Mouse (Mus musculus): Measurements from ENCODE around the gene Aloxe3.
A peak's percentile ranks its signal among the peaks of the same experiment; 100 is the strongest.

Aloxe3 gene

DNA sequence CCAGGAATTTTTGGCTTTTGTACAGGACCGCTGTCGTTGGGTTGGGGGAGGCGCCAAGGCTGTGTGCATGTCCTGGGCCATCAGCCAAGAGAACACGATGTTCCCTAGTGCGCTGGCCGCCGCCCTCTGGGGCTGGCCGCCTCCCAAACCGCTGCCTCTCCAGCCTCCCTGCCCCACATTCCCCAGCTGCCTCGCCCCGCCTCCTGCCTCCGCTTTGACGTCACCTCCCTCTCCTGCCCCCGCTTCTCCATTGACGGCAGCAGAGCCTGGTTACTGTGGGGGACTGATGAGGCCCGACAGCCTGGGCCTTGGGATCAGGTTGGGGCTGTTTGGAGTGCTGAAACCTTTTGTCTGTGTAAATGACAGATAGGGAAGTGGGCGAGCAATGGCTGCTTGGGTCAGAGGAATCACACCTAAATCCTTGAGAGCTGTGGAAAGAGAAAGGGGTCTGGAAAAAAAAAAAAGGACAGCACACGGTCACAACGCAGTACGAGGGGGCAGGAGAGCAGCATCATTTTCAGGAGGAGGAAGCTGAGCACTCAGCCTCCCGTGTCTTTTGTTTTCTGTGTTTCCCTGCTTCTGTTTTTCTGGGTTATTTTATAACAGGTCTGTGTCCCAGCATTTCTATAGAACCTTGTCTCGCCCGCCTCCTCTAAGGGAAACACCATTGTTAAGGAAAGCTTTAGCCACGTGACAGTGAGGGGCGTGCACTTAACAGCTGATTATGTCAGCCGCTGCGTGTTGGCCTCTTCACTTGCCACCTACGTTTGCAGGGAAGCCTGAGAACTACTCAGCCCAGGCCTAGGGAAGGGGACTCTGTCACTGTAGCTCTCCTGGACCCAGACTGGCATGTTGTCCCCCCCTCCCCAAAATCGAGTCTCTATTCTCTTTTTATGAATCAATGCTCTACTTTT, 28.5 kb upstream of the Aloxe3 start:
- no peaks in the 10 kb centered on the region for H3K27me3 ChIP-seq (ENCODE audit: insufficient read depth, low read length)
- no peaks in the 10 kb centered on the region for H3K9me3 ChIP-seq (ENCODE audit: low read length)
- H3K4me1 ChIP-seq (replicated peaks; ENCODE audit: low read depth, low read length) = peaks cover 69% of the 10 kb centered on the region
- TF ChIP-seq CTCF (conservative IDR thresholded peaks at IDR 0.05; ENCODE audit: low read length) = no peak
- TF ChIP-seq NANOG (IDR thresholded peaks at IDR 0.05; ENCODE audit: borderline replicate concordance, low read length) = no peak
- TF ChIP-seq POU5F1 (IDR thresholded peaks at IDR 0.05; ENCODE audit: borderline replicate concordance, low read length) = no peak
- peak overlapping the region; percentile 87 for H3K4me3 ChIP-seq (replicated peaks; ENCODE audit: low read length)
- peaks cover 25% of the 10 kb centered on the region for H3K36me3 ChIP-seq (ENCODE audit: insufficient read depth, low read length)

DNA sequence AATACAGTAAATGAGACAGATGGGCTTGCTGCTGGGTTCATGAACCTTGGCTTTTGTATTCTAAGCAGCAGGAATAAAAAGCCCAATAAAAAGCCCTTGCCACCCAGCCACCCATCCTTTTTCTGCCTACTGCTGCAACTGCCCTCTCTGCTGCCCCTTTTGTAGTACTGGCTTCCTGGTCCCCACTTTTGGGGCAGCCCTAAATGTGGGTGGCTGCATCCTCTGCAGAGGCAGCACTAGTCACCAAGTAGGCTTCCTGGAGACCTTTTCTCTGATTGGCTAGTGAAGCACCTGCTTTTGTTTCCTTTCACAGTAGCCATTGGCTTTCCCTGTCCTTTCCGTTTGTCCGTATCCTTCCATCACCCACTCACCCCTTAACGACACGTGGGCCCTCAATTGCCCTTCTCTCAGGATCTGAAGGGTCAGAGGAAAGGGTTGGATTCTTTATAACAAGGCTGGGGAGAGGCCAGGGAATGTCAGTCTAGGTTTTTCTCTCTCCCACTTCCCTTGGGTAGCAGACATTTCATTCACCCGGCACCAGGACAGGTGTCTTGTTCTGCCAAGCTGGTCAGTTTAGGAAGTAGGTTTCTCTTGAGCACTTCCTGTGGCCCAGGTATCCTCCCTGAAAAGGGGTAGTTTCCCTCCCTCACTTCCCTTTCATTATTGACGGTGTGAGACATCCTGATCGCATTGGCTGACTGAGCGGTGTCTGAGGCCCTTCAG, 27.5 kb upstream of the Aloxe3 start:
- TF ChIP-seq POU5F1 (IDR thresholded peaks at IDR 0.05; ENCODE audit: borderline replicate concordance, low read length) = no peak
- no peak for TF ChIP-seq NANOG (IDR thresholded peaks at IDR 0.05; ENCODE audit: borderline replicate concordance, low read length)
- TF ChIP-seq CTCF (conservative IDR thresholded peaks at IDR 0.05; ENCODE audit: low read length) = no peak
- Histone ChIP-seq H3K4me3 (replicated peaks; ENCODE audit: low read length) (peak overlapping the region; percentile 87), H3K27me3 (ENCODE audit: insufficient read depth, low read length) (no peaks in the 10 kb centered on the region), H3K9me3 (ENCODE audit: low read length) (no peaks in the 10 kb centered on the region), H3K4me1 (replicated peaks; ENCODE audit: low read depth, low read length) (peaks cover 62% of the 10 kb centered on the region), H3K36me3 (ENCODE audit: insufficient read depth, low read length) (peaks cover 29% of the 10 kb centered on the region)

DNA sequence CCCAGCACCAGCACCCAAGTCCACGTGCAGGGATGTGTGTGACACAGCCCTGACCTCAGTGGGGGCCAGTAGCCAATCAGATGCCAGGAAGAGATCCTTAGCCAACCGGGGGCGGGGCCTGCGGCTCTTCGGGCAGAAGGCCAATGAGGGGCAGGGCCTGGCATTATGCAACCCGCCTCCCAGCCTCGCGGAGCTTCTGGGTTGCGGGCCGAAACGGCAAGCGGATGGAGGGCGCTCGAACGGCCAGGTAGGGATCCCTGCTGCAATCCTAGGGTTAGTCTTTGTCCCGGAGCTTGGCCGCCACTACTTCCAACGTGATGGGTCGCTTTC, 27.0 kb upstream of the Aloxe3 start:
- Histone ChIP-seq H3K4me3 (replicated peaks; ENCODE audit: low read length) (peak overlapping the region; percentile 87), H3K36me3 (ENCODE audit: insufficient read depth, low read length) (peaks cover 34% of the 10 kb centered on the region), H3K4me1 (replicated peaks; ENCODE audit: low read depth, low read length) (peaks cover 62% of the 10 kb centered on the region), H3K9me3 (ENCODE audit: low read length) (no peaks in the 10 kb centered on the region), H3K27me3 (ENCODE audit: insufficient read depth, low read length) (no peaks in the 10 kb centered on the region)
- TF ChIP-seq NANOG (IDR thresholded peaks at IDR 0.05; ENCODE audit: borderline replicate concordance, low read length) (no peak), CTCF (conservative IDR thresholded peaks at IDR 0.05; ENCODE audit: low read length) (no peak), POU5F1 (IDR thresholded peaks at IDR 0.05; ENCODE audit: borderline replicate concordance, low read length) (no peak)

DNA sequence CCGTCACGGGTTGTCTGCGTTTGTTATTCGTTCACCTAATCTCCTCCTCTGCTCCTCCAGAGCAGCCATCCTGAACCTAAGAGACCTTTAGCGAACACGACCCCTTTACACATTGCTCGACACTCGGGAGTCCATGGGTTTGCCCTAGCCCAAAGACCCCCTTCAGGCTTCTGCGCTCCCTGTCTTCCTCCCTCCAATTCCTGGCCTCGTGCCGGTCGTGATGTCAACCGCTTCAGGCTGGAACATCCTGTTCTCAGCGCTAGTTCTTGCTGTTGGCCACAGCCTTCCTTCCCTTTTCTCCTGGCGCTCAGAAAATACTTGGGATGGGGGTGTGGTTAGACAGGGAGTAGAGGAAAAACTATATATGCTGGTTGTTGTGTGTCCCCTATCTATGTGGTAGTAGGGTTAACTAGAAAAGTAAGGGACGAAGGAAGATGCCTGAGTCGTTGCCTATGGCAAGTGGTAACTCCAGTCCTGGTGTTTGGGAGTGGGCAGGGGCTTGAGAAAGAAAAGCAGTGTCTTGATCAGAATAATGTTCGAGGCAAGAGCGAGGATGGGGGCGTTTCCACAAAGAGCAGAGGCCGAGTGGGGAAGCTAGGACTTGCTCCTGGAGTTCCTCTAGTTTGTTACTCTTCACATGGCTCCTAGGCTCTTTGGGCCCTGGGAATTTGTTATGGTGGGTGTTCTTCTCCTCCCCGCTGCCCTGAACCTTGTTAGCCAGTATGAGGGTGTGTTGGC, 26.4 kb upstream of the Aloxe3 start:
- Histone ChIP-seq H3K4me1 (replicated peaks; ENCODE audit: low read depth, low read length) (peaks cover 61% of the 10 kb centered on the region), H3K36me3 (ENCODE audit: insufficient read depth, low read length) (peaks cover 40% of the 10 kb centered on the region), H3K4me3 (replicated peaks; ENCODE audit: low read length) (peak overlapping the region; percentile 87), H3K9me3 (ENCODE audit: low read length) (no peaks in the 10 kb centered on the region), H3K27me3 (ENCODE audit: insufficient read depth, low read length) (no peaks in the 10 kb centered on the region)
- TF ChIP-seq CTCF (conservative IDR thresholded peaks at IDR 0.05; ENCODE audit: low read length) = no peak
- no peak for TF ChIP-seq POU5F1 (IDR thresholded peaks at IDR 0.05; ENCODE audit: borderline replicate concordance, low read length)
- TF ChIP-seq NANOG (IDR thresholded peaks at IDR 0.05; ENCODE audit: borderline replicate concordance, low read length) = no peak

DNA sequence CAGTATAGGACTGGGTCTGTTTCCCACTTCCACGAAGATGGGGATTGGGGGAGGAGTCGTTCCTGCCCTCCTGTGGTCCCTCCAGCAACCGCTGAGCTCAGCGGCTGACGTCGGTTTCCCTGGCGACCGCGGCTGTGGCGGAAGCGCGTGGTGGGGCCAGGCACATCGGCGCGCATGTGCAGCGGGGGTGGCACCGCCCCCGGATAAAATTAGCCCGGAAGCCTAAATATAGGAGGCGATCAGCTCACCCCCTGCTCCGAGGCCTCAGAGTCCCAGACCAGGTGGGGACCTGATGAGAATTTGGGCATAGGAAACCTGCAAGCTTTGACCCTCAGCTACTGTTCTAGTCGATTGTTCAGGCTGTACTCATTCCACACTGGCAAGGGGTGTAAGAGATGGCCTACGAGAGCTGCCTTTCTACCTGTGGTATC, 25.8 kb upstream of the Aloxe3 start:
- TF ChIP-seq NANOG (IDR thresholded peaks at IDR 0.05; ENCODE audit: borderline replicate concordance, low read length) (no peak), POU5F1 (IDR thresholded peaks at IDR 0.05; ENCODE audit: borderline replicate concordance, low read length) (no peak), CTCF (conservative IDR thresholded peaks at IDR 0.05; ENCODE audit: low read length) (no peak)
- Histone ChIP-seq H3K27me3 (ENCODE audit: insufficient read depth, low read length) (no peaks in the 10 kb centered on the region), H3K4me1 (replicated peaks; ENCODE audit: low read depth, low read length) (peaks cover 62% of the 10 kb centered on the region), H3K36me3 (ENCODE audit: insufficient read depth, low read length) (peaks cover 46% of the 10 kb centered on the region), H3K4me3 (replicated peaks; ENCODE audit: low read length) (peak overlapping the region; percentile 87), H3K9me3 (ENCODE audit: low read length) (no peaks in the 10 kb centered on the region)

DNA sequence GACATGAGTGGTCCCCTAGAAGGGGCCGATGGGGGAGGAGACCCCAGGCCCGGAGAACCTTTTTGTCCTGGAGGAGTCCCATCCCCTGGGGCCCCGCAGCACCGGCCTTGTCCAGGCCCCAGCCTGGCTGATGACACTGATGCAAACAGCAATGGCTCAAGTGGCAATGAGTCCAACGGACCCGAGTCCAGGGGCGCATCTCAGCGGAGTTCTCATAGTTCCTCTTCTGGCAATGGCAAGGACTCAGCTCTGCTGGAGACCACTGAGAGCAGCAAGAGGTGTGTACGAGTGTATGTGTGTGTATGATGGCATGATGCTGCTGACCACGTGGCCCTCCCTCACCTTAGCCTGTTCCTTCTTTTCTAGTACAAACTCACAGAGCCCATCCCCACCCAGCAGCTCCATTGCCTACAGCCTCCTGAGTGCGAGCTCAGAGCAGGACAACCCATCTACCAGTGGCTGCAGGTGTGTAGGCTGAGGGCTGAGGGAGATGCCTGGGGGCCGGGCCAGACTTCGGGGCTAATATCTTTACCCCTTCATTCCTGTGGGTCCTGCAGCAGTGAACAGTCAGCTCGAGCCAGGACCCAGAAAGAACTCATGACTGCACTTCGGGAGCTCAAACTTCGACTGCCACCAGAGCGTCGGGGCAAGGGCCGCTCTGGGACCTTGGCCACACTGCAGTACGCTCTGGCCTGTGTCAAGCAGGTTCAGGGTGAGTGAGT, 24.9 kb upstream of the Aloxe3 start:
- H3K4me1 ChIP-seq (replicated peaks; ENCODE audit: low read depth, low read length) = peaks cover 56% of the 10 kb centered on the region
- peaks cover 55% of the 10 kb centered on the region for H3K36me3 ChIP-seq (ENCODE audit: insufficient read depth, low read length)
- no peak for TF ChIP-seq CTCF (conservative IDR thresholded peaks at IDR 0.05; ENCODE audit: low read length)
- no peak for TF ChIP-seq POU5F1 (IDR thresholded peaks at IDR 0.05; ENCODE audit: borderline replicate concordance, low read length)
- no peak for TF ChIP-seq NANOG (IDR thresholded peaks at IDR 0.05; ENCODE audit: borderline replicate concordance, low read length)
- H3K4me3 ChIP-seq (replicated peaks; ENCODE audit: low read length) = peak overlapping the region; percentile 87
- no peaks in the 10 kb centered on the region for H3K9me3 ChIP-seq (ENCODE audit: low read length)
- no peaks in the 10 kb centered on the region for H3K27me3 ChIP-seq (ENCODE audit: insufficient read depth, low read length)

DNA sequence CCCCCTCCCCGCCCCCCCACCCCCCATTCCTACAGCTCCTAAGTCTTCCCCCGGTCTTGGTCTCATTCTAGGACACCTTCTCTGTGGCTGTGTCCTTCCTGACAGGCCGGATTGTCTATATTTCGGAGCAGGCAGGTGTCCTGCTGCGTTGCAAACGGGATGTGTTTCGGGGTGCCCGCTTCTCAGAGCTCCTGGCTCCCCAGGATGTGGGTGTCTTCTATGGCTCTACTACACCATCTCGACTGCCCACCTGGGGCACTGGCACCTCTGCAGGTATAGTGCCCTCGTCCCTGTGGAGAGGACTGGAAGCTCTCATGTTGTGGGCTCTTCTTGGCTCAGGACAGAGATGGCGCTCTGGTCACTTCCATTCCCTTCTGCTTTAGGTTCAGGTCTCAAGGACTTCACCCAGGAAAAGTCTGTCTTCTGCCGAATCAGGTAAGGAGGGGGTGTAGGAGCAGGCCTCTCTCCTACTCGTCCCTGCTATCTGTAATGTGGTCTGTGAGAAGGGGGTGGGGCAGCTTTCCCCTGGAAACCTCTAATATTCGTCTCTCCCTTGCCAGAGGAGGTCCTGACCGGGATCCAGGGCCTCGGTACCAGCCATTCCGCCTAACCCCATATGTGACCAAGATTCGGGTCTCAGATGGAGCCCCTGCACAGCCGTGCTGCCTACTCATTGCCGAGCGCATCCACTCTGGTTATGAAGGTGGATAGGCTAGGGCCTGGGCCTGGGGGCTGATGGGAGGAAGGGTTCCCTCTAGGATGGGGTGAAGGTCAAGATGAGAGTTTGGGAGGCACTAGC, 23.9 kb upstream of the Aloxe3 start:
- TF ChIP-seq CTCF (conservative IDR thresholded peaks at IDR 0.05; ENCODE audit: low read length) (no peak), POU5F1 (IDR thresholded peaks at IDR 0.05; ENCODE audit: borderline replicate concordance, low read length) (no peak), NANOG (IDR thresholded peaks at IDR 0.05; ENCODE audit: borderline replicate concordance, low read length) (no peak)
- Histone ChIP-seq H3K4me3 (replicated peaks; ENCODE audit: low read length) (no peak overlapping the region), H3K4me1 (replicated peaks; ENCODE audit: low read depth, low read length) (peaks cover 53% of the 10 kb centered on the region), H3K9me3 (ENCODE audit: low read length) (no peaks in the 10 kb centered on the region), H3K27me3 (ENCODE audit: insufficient read depth, low read length) (no peaks in the 10 kb centered on the region), H3K36me3 (ENCODE audit: insufficient read depth, low read length) (peaks cover 64% of the 10 kb centered on the region)
